Mouse (Mus musculus) ES-CJ7 (cell line): ENCODE data around the gene Fggy.

Experiments used
- DNase-seq: peaks from one replicate; pipeline ENCODE4 v3.0.0; 2011; ENCODE audit warnings: low read depth, low spot score

Gene Fggy

DNA sequence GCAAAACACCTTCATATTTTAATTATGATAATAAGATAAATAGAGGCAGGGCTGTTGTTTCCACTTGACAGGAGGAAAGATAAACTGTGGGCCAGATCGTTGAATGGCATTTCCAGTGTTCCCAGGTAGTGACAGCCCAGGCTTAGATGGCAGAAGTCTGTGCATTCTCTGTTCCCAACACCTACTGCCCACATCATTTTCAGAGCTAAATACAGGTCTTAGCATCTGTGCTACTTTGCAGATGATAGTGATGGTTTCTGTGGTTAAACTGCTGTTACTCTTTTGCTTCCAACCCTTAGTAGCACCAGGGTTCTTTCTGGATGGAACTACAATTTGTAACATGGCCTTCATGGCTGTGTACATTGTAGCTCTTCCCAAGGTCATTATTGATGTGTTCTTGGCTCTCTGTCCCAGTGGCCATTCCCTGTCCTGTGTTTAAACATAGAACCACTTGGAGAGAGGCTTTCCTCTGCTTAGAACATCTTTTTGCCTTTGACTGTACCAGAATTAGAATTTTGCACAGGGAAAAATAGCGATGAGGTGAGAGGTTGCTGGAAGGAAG lies 31.5 kb downstream of the Fggy start:
- DNase-seq: no peak

DNA sequence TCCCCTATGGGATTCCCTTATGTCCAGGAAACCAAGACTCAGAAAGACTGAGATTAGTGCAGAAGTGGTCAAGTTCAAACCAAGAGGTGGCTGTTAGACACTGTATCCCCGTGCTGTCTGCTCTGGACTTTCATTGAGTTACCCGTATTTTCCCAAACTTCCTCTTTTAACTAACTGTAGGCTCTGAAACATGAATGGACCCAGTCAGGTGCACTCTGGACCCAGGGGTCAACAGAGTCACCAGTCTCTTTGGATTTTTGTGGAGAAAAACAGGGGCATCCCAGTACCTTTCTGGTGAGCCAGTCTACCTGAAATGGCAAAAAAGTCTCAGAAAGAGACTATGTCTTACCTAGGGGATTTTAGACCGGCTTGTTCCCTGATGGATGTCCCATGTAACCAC lies 33.6 kb downstream of the Fggy start:
- DNase-seq: no peak

- no peak for DNase-seq
Observed at GRCm38 (mm10) chr4:95597208-95597607, 39.9 kb downstream of the Fggy start.

GRCm38 (mm10) chr4:95601776-95602175 lies 44.5 kb downstream of the Fggy start:
- no peak for DNase-seq

DNA sequence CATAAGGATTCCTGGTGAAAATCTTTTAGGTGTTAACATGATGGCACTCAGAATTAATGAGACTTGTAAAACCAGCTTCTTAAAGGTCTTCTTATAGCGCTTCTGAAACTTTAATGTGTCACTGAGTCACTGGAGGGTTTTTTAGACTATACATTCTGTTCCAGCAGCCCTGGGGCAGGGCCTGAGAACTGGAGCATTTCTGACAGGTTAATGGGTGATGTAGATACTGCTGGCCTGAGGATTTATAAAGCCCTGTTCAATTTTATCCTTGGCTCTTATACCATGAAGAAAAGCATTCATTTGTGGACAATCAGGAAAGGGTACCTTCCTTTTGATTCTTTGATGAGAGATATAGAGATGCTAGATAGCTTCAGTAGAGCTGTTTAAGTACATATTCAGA lies 45.9 kb downstream of the Fggy start:
- DNase-seq: no peak

GRCm38 (mm10) chr4:95610663-95611062 lies 53.4 kb downstream of the Fggy start:
- DNase-seq: no peak

DNA sequence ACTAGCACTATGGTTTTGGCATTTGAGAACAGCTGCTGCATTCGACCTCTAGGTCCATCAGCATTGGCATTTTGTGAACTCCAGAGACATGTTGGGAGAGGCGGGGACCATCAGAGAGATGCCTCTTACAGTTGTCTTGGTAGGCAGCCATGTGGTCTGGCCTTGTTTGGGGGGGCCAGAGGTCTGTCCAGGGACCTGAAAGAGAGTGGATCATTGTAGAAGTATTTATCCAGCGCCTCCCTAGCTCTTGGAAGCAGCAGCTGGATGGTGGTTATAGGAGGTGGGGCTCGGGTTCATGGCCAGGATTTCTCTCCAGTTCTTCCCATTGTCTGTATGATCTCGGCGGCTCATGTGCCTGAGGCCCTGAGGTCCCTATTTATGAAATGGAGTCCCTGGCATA lies 54.1 kb downstream of the Fggy start:
- DNase-seq: no peak

- DNase-seq: no peak
Observed at GRCm38 (mm10) chr4:95621046-95621445, 63.7 kb downstream of the Fggy start.

DNA sequence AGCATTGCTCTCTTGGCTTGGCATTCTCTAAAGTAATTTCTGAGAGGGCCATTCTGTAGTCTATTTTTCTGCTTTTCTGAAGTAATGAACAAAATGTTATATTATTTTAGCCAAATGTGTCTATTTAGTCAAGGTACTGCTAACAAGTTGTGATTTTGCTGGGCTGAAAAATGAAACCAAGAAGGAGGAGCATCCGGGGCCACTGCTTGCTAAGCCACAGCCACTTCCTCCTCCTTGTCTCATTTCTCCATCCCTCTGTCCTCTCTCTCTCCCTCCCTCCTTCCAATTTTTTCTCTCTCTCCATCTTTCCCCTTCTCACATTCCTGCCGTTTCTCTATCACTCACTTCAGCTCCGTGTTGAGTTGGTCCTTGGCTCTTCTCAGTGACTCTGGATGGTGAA lies 67.4 kb downstream of the Fggy start:
- no peak for DNase-seq

DNA sequence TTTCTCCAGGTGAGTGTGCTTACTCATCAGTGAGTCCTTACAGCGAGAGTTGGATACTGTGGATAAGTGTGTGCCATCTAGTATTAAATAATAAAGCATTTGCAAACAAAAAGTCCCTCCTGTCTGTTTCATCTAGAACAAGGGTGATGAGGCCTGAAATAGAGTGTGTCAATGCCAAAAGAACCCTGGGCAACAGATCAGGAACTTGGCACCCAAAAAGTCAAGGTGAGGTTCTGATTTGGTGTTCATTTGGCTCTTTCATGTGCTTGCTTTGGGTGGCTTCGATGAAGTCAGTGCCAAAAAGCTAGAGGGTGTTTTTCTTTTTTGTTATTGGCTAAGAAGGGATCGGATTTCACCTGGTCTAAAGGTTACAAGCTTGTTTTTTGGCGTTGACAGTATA lies 68.3 kb downstream of the Fggy start:
- no peak for DNase-seq

GRCm38 (mm10) chr4:95626186-95626585 lies 68.9 kb downstream of the Fggy start:
- DNase-seq: no peak

DNA sequence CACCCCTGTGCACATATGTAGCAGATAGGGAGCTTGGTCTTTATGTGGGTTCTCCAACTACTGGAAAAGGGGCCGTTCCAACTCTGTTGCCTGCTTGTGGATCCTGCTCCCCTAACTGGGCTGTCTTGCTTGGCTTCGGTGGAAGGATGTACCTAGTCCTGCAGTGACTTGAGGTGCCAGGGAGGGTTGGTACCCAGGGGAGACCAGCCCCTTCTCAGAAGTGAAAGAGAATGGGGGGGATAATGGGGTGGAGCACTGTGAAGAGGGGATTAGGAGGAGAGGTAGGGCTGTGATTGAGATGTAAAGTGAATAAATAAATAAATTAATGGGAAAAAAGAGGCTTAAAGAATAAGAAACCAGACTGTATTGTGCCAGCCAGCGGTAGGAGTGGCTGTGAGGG lies 77.6 kb downstream of the Fggy start:
- no peak for DNase-seq

DNA sequence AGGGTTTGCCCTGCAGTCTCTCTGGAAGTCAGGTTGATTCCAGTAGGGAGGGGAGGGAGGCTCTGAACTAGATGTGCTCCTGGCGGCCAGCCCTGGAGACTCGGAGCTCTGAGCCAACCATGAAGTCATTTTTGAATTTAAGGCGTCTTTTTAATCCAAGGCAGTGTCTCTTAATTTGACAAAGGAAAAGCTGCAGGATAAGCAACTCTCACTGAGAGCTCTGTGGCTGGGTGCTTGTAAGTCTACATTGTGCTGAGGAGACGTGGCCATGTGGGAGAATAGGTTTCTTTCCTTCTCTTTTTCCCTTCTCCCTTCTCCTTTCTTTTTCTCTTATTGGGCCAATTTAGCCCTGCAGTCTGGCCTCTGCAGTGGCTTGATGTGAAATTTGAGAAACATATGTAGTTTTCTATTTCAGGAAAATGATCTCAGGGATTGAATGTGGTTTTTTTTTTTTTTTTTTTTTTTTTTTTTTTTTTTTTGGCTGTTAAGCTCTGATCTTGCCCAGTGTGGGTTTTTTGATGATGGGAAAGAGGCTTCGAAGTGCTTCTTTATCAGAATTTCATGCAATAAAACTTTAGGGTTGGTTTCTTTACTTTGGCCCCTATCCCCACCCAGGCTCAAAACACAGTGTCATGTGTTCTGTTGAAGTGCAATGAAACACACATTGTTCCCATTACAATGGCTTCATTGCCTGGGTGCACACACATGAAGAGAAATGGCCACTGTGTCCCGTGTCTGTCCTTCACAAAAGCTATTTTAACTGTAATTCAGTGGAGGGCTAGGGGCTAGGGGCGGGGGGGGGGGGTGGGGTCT lies 79.8 kb downstream of the Fggy start:
- DNase-seq: no peak

- DNase-seq: no peak
Observed at GRCm38 (mm10) chr4:95638063-95638462, 80.8 kb downstream of the Fggy start.

- DNase-seq: no peak
Observed at GRCm38 (mm10) chr4:95640831-95641230, 83.5 kb downstream of the Fggy start.

GRCm38 (mm10) chr4:95644048-95644447 lies 86.7 kb downstream of the Fggy start:
- no peak for DNase-seq

DNA sequence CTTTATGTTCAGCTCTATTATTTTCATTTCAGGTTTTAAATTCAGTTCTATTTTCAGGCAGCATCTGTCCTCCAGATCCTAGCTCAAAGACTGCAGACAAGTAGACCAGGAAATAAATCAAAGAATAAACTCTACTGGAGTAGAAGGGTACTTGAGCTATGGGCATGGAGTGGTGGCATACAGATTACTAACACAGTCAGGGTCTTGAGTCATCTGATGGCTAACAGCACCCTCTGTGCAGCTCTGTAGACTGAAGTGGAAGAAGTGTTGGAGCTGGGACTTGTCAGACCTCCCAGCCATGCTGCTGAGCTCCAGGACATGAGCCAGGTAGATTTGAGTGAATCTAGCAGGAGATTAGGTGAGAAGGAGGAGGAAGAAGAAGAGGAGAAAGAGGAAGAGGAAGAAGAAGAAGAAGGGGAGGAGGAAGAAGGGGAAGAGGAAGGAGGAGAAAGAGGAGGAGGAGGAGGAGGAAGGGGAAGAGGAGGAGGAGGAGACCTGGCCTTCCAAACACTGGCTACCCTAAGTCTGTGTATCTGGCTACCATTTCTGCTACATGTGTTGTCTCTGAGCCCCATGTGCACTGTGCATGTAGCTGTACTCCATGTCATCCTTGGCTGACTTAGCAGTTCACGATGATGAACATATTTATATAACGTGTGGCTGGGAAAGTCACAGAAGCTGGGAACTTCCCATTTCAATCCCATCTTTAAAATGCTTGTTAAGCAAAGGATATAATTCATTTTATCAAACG lies 91.7 kb downstream of the Fggy start:
- no peak for DNase-seq

GRCm38 (mm10) chr4:95649552-95649905 lies 92.2 kb downstream of the Fggy start:
- DNase-seq: no peak

- DNase-seq: peak; percentile 4
Observed at GRCm38 (mm10) chr4:95649980-95650379, 92.7 kb downstream of the Fggy start.

- DNase-seq: no peak
Observed at GRCm38 (mm10) chr4:95652044-95652443, 94.7 kb downstream of the Fggy start.

DNA sequence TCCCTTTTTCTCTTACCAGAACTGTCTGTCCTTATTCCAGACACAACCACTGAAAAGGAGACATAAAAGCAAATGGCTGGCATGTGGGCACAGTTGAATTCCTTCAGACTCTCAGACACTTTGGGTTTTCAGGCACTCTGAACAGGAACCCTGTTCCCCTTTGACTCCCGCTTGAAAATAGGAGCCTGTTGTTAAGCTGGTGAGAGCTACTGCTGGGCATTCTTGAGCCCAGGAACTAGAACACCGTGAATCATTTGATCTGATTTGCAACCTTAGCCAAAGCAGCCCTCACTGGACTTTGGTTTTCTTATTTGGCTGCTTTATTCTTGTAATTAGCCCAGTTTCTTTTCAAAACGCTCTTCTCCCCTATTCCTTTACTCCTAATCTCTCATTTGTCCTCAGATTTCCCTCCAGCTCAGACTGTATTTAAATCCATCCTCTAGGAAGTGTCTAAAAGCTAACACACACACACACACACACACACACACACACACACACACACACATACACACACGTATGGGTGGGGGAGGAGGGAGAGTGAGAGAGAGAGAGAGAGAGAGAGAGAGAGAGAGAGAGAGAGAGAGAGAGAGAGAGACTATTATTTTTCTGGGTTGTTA lies 96.1 kb downstream of the Fggy start:
- no peak for DNase-seq

- no peak for DNase-seq
Observed at GRCm38 (mm10) chr4:95653913-95654301, 96.6 kb downstream of the Fggy start.
